Mouse (Mus musculus): ENCODE data around the gene Olfr676.
"Not testable (repeated sequence)": the region's sequence is repeated elsewhere in the genome, so short reads cannot be mapped to it uniquely, and the experiment has no call there.

Gene Olfr676

DNA sequence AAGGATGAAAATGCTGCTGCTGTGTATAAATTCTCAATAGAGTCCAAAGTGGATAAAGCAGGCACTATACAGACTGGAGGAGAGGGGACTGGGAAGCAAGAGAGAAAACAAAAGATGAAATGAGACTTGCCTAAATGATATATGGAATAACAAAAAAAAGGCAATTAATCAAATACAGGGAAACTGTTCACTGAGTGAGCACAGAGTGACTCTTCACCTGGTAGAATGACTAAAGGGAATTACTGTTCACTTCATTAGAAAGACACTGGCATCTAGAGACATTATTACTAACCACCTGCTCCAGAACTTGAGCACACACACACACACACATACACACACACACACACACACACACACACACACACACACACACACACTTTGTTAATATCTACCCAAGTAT, at the start of gene Olfr676:
Gene Olfr676, plus strand, starts transcription at position 301 of the 400 bp plus-strand sequence.
- DNase-seq (ENCODE audit: low read depth) = no peak

DNA sequence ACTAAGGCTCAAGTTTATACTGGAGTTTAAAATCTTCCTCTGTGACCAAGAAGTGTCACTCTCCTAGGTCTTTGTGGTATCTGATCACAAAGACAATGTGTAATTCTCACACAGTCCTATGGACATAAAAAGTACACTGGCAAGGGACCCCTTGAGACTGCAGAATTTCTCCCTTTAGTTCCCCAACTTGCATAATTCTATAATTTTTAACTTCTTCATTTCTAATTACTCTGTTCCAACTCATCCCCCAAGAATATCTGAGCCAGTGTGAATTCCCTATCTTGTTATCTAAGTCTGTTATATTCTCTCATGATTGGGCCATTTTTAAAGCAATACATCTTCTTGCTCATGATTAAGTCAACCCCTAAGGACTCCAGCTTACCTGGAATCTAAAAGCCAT, 30.6 kb upstream of the Olfr676 start, which contains the start of gene Olfr672:
Gene Olfr672, minus strand, starts transcription at position 101 of the 400 bp plus-strand sequence.
- DNase-seq (ENCODE audit: low read depth) = no peak

DNA sequence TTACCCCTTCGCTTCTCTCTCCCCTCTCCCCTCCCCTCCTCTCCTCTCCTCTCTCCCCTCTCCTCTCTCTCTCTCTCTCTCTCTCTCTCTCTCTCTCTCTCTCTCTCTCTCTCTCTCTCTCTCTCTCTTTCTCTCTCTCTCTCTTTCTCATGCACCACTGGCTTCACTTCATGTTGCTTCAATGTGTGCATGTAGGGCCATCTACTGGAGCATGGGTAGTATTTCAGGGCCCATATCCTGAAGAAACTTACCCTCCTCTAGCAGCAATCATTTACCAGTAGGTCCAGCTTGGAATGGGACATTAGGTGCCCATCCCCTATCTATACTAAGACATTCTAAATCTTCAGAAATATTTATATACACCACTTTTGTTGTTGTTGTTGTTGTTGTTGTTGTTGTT, 10.0 kb upstream of the Olfr676 start:
- DNase-seq (ENCODE audit: low read depth) = no peak

DNA sequence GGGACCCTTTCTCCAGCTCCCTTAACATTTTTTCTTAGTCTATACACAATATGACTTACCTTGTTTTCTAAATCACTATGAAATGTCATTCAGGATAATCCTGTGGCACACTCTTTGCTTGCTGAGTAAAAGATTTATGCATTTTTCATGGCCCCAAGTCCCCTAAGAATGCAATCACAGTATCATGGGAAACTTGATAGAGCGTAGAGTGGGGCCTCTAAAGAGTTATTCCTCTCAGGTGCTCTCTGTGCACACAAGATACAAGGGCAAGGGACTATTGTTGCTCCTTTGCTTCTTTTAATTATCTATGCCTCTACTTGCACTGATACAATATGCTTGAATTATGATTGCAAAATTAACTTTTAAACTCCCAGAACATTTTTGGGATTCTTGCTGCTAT, 4.1 kb upstream of the Olfr676 start, which contains the start of gene Olfr675:
Gene Olfr675, minus strand, starts transcription at position 101 of the 400 bp plus-strand sequence.
- DNase-seq (ENCODE audit: low read depth) = no peak

DNA sequence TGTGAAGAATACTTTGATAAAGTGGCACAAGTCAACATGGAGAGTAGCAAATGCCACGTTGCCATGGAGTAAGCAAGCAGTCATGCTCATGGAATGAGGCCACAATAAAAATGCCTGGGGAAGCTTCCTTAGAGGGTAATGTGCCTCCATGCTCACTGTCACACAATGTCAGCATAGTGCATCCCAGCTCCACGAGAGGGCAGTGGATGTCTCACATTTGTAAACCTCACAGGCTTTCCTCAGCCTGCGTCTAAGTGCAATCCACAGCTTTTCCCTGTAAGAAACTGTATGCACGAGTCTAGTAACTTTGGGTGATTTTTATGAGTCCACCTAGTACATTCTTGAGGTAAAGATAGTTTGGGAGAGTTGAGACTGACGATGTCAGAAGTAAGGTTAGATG, 1.3 kb downstream of the Olfr676 start:
- DNase-seq (ENCODE audit: low read depth) = not testable (repeated sequence)

DNA sequence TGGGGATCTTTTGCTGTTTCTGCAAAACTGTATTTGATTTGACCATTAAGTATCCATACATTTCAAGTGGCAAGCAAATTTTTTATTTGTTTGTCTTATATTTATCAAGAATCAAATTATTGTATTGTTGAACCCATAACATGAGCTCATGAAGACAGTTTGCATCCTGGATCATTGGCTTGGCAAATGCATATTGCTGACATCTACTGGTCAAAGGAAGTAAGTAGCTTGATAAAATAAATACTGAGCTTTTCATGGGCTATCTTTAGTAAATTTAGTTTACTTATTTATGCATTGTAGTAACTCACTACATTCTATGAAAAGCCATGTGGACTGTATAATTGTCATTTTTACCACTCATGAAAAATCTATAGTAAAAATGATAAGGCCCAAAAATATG, 26.5 kb downstream of the Olfr676 start:
- DNase-seq (ENCODE audit: low read depth) = no peak

DNA sequence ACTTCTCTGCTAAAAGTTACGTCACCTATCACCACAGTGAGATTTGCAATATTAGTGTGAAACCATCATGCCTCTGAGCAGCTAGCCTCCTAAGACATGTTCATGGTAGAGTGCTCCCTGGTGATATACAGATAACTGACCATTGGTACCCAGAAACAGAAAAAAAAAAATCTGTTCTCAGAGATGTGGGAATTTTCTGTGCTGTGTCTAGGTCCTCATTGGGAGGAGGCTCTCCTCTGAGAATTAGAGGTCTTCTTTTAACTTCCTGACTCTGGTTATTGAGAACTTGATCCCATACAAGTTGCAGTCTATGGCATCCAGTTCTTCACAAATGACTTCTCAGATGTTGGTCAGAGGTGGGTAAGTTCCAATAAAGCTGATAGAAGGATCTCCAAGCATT, 31.7 kb downstream of the Olfr676 start, which contains the start of gene Olfr678:
Gene Olfr678, plus strand, starts transcription at position 301 of the 400 bp plus-strand sequence.
- no peak for DNase-seq (ENCODE audit: low read depth)

DNA sequence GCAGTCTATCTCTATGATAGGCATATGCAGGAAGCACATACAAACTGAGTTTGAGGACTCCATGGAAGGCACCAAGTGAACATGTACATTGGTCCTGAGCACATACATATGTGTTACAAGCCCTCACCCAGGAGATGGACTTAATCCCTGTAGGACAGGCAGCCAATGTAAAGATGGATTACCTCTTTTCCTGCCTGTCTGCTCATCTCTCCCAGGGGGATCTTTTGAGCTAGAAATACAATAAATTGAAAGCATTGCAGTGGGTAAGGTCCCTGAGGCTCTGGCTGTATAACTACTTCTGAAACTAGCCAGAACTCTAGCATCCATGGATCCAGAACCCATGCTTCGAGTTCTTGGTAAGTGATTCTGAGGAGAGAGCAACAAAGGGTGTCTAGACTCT, 48.4 kb downstream of the Olfr676 start, which contains the start of gene Olfr679:
Gene Olfr679, plus strand, starts transcription at position 301 of the 400 bp plus-strand sequence.
- DNase-seq (ENCODE audit: low read depth) = no peak

Data from c-Kit-positive CD71-negative TER-119-negative erythroid progenitor cells, embryonic 14.5 days (primary cell).